Mouse (Mus musculus) liver, embryonic 12.5 days (tissue): ENCODE results near the gene Ece1. TPM values are rescaled to one million over a fixed set of nuclear protein-coding genes. Genes with fewer than 3 reads are reported as not detected.

Experiments
- ATAC-seq: fragments of 200-750 bp; cut with Nextera tagmentation; 2 replicates; pipeline ENCODE4 v1.8.0; 2017; ENCODE audit warnings: moderate number of reproducible peaks, mild to moderate bottlenecking, moderate library complexity
- H3K27ac ChIP-seq: fragments of 300-500 bp; sonication (generic); 2 replicates; pipeline ENCODE4 v1.5.1; 2016; ENCODE audit warnings: mild to moderate bottlenecking
- H3K27me3 ChIP-seq: fragments of 300-500 bp; sonication (generic); replicated peaks from 2 replicates; pipeline ENCODE4 v1.6.1; 2016; ENCODE audit warnings: mild to moderate bottlenecking, moderate library complexity
- H3K36me3 ChIP-seq: fragments of 300-500 bp; sonication (generic); 2 replicates; pipeline ENCODE4 v1.6.1; 2016; ENCODE audit warnings: mild to moderate bottlenecking, moderate library complexity
- H3K4me1 ChIP-seq: fragments of 300-500 bp; sonication (generic); 2 replicates; pipeline ENCODE4 v1.6.1; 2016
- H3K4me2 ChIP-seq: fragments of 300-500 bp; sonication (generic); 2 replicates; pipeline ENCODE4 v1.6.1; 2016; ENCODE audit warnings: mild to moderate bottlenecking, moderate library complexity
- H3K4me3 ChIP-seq: fragments of 300-500 bp; sonication (generic); 2 replicates; pipeline ENCODE4 v1.5.1; 2016; ENCODE audit warnings: mild to moderate bottlenecking, moderate library complexity
- H3K9ac ChIP-seq: fragments of 300-500 bp; sonication (generic); 2 replicates; pipeline ENCODE4 v1.6.1; 2016; ENCODE audit warnings: mild to moderate bottlenecking, moderate library complexity
- H3K9me3 ChIP-seq: fragments of 300-500 bp; sonication (generic); replicated peaks from 2 replicates; pipeline ENCODE4 v1.6.1; 2016; ENCODE audit warnings: mild to moderate bottlenecking, moderate library complexity
- WGBS: fragments of 180-500 bp; shearing (Covaris S2); methylation state at CpG from one replicate; pipeline ENCODE4 v1.1.7; 2016; ENCODE audit not compliant: insufficient replicate concordance; 5-methylcytosine and 5-hydroxymethylcytosine counted together
- polyA plus RNA-seq: library from polyadenylated mRNA; unstranded; fragments of >200 nt; fragmentation: Nextera tagmentation; extraction: Ambion mirVana; gene quantifications from 2 replicates; pipeline ENCODE4 v1.2.1, GENCODE M21; 2016

Gene Ece1
- polyA plus RNA-seq, 1 experiment from 2014 or later = 17.8 TPM

DNA sequence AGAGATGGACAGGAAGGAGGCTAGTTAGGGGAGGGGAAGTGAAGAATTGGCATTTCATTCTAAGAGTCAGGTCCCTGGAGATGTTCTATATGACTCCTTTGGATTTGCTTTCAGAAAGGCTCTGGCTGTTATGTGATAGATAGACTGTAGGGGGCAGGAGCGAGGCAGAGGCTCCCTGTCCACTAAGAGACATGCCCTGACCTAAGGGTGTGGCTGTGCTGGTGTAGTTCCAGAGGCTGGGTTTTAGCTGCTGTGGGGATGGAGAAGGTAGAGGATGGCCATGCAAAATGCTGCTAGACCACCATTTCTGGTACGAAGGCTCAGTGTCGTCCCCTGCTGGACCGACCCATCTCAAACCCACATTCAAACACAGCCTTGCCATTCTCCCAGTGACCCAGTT lies 8.9 kb downstream of the Ece1 start:
- WGBS = 53% methylated on average over 4 of the region's 4 CpGs
- Histone ChIP-seq H3K9me3 (no peaks in the 10 kb centered on the region), H3K27me3 (peaks cover 53% of the 10 kb centered on the region), H3K4me2 (no peak overlapping the region), H3K27ac (no peak overlapping the region), H3K9ac (no peak overlapping the region), H3K36me3 (no peaks in the 10 kb centered on the region), H3K4me1 (peaks cover 81% of the 10 kb centered on the region), H3K4me3 (no peak overlapping the region)
- ATAC-seq = no peak

DNA sequence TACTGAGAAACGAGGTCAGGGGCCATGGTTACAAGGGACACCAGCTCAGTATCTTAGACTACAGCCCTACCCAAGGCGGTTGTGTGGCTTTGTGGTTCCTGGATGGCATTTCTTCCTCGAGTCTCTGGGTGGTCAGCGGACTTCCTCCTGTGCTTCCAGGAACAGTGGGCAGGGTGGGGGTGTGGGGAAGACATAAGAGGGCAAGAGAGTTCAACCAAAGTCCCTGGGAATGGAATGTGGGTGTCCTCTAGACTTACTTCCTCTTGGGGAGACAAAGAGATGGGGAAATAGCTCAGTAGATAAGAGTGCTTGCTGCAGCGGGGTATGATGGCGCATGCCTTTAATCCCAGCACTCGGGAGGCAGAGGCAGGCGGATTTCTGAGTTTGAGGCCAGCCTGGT lies 9.4 kb downstream of the Ece1 start:
- H3K4me2 ChIP-seq = no peak overlapping the region
- no peak for ATAC-seq
- no peak overlapping the region for H3K4me3 ChIP-seq
- no peaks in the 10 kb centered on the region for H3K36me3 ChIP-seq
- no peak overlapping the region for H3K27ac ChIP-seq
- H3K9ac ChIP-seq = no peak overlapping the region
- H3K9me3 ChIP-seq = no peaks in the 10 kb centered on the region
- H3K4me1 ChIP-seq = peaks cover 76% of the 10 kb centered on the region
- H3K27me3 ChIP-seq = peaks cover 52% of the 10 kb centered on the region
- WGBS = 23% methylated on average over 8 of the region's 8 CpGs

DNA sequence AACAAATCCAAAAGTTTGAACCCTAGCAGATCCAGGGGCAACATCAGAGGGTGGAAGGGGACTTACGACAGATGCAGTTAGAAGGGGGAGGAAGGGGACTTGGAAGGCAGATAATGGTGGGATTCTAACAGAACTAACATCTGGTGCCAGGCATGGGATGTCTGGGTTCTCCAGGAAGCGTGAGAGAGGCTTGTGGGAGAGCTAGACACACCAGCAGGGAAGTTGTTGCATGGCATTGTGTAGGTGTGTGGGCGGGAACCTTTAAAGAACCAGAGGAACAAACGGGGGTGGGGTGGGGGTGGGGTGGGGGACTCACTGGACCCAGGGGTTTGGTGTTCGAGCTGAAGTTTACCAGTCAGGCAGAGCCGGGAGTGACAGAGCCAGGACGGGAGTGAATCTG lies 12.3 kb downstream of the Ece1 start:
- H3K4me2 ChIP-seq = no peak overlapping the region
- H3K4me1 ChIP-seq = peaks cover 62% of the 10 kb centered on the region
- no peak for ATAC-seq
- no peak overlapping the region for H3K4me3 ChIP-seq
- H3K9ac ChIP-seq = no peak overlapping the region
- H3K36me3 ChIP-seq = no peaks in the 10 kb centered on the region
- no peak overlapping the region for H3K27ac ChIP-seq
- H3K27me3 ChIP-seq = peaks cover 40% of the 10 kb centered on the region
- H3K9me3 ChIP-seq = no peaks in the 10 kb centered on the region
- WGBS = 15% methylated on average over 7 of the region's 7 CpGs

DNA sequence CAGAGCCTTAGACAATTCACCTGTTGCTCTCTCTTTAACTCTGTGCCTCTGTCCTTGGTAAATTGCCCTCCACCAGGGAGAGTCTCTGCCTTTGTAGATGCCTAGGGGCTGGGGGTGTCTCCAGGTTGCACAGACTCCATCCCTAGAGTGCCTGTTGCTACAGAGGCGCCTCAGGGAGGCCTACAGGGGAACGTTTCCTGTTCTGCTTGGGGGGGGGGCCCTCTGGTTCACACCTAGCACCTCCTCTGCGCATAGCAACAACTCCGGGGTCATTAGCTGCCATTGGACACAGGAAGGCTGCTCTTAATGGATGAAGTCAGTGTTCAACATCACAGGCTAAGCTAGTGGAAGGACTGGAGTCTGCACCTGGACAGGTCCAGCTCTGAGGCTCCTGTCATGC lies 12.8 kb downstream of the Ece1 start:
- Histone ChIP-seq H3K27me3 (peaks cover 40% of the 10 kb centered on the region), H3K36me3 (no peaks in the 10 kb centered on the region), H3K27ac (no peak overlapping the region), H3K9me3 (no peaks in the 10 kb centered on the region), H3K9ac (no peak overlapping the region), H3K4me2 (no peak overlapping the region), H3K4me1 (peaks cover 57% of the 10 kb centered on the region), H3K4me3 (no peak overlapping the region)
- ATAC-seq = no peak
- 35% methylated on average over 4 of the region's 4 CpGs for WGBS

DNA sequence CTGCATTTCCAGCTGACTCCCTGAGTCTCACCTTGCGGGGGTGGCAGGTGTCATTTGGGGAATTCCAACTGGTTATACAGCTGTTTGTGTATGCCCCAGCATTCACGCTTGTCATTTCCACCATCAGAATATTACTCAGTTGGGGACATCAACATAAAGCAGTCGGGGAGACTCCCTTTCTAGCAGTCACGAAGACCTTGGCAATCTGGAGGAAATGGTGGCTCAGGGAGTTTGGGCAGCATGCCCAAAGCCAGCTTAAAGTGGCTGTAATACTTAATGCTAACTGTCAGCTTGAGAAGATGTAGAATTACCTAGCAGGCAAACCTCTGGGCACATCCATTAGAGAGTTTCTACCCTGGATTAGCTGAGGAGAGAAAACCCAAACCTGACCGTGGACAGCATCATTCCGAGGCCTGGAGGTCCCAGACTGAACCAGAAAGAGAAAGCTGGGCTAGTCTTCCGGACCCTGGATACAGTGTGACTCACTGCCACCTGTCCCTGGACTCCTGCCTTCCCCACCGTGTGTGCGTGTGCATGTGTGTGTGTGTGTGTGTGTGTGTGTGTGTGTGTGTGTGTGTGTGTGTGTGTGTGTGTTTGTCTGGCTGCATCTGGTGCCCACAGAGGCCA lies 13.5 kb downstream of the Ece1 start:
- Histone ChIP-seq H3K27me3 (peaks cover 40% of the 10 kb centered on the region), H3K9ac (no peak overlapping the region), H3K9me3 (no peaks in the 10 kb centered on the region), H3K4me2 (no peak overlapping the region), H3K4me1 (peaks cover 50% of the 10 kb centered on the region), H3K4me3 (no peak overlapping the region), H3K36me3 (no peaks in the 10 kb centered on the region), H3K27ac (no peak overlapping the region)
- ATAC-seq = no peak
- WGBS = 64% methylated on average over 9 of the region's 9 CpGs

DNA sequence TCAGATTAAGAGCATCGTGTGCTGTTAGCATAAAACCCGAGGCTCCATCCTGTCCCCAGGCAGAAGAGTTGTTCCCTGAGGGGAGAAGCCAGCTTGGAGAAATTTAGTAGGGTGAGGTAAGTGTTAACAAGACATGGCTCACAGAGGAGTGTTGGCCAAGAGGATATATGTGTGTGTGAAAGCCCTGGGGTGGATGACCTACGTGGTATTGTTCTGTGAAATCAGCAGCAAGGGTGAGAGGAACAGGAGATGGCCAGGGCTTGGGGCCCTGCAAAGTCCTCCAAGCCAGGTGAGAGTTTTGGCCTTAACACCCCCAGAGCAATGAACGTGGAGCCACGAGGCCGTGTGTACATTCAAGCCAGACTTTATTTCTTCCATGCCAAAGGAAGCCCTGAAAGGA lies 14.8 kb downstream of the Ece1 start:
- WGBS = 54% methylated on average over 6 of the region's 6 CpGs
- Histone ChIP-seq H3K4me1 (peaks cover 50% of the 10 kb centered on the region), H3K27ac (no peak overlapping the region), H3K27me3 (peaks cover 40% of the 10 kb centered on the region), H3K4me2 (no peak overlapping the region), H3K36me3 (no peaks in the 10 kb centered on the region), H3K9me3 (no peaks in the 10 kb centered on the region), H3K4me3 (no peak overlapping the region), H3K9ac (no peak overlapping the region)
- ATAC-seq = no peak

DNA sequence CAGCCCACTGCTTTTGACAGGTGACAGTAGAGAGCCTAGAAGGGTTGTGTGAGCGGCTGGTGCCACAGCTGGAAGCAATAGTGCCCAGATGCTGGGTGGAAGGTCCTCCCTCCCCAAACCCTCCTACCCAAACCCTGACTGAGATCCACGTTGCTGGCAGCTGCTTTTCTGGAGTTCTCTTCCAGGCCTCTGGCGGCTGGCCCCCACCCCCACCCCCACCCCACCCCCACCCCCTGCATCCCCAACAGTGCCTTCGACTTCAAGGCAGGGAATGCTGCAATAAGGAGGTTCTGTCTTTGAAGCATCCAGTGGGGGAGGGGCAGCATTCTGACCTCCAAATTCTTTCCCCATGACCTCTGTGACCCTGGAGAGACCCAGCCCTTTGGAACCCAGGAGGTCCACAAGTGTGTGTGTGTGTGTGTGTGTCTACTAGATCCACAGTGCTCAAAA lies 15.4 kb downstream of the Ece1 start:
- Histone ChIP-seq H3K27ac (no peak overlapping the region), H3K4me1 (peaks cover 47% of the 10 kb centered on the region), H3K27me3 (peaks cover 35% of the 10 kb centered on the region), H3K4me2 (no peak overlapping the region), H3K9ac (no peak overlapping the region), H3K4me3 (no peak overlapping the region), H3K9me3 (no peaks in the 10 kb centered on the region), H3K36me3 (no peaks in the 10 kb centered on the region)
- WGBS = 38% methylated on average over 4 of the region's 4 CpGs
- ATAC-seq = no peak

DNA sequence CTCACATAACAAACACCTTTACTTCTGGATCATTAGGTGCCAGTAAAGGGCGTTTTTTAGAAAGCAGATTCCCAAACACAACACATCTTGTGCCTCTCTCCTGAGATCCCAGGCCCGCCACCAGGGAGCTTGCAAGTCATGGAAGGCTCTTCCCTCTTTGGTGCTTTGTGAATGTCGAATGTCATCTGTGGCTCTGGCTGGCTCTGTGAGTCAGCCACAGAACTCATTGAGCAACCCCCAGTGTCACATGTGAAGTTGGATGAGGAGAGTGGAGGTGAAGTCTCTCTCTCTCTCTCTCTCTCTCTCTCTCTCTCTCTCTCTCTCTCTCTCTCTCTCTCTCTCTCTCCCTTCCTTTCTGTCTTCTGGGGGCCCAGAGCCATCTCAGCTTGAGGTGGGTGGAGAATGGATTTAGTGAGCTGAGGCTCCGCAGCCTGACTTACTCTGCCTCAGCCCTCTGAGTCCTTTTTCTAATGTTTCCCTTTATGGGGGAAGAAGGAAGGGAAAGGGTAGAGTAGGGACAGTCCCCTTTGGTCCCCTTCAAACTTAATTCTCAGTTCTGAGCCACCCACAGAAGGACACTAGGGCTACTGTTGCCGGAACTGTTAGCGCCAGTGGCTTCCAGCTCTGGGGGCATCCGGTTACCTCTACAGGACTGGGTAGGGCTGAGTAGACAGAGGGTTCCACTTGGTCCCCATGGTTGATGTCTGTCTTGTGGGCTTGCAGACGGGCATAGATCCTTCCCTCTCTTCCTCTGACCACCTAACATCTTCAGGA lies 17.5 kb downstream of the Ece1 start:
- Histone ChIP-seq H3K27me3 (peaks cover 18% of the 10 kb centered on the region; the same call in 1 of the 2 replicates), H3K27ac (no peak overlapping the region), H3K4me1 (peaks cover 42% of the 10 kb centered on the region), H3K4me3 (no peak overlapping the region), H3K9me3 (no peaks in the 10 kb centered on the region), H3K36me3 (no peaks in the 10 kb centered on the region), H3K9ac (no peak overlapping the region), H3K4me2 (no peak overlapping the region)
- no peak for ATAC-seq
- WGBS = 65% methylated on average over 8 of the region's 8 CpGs

DNA sequence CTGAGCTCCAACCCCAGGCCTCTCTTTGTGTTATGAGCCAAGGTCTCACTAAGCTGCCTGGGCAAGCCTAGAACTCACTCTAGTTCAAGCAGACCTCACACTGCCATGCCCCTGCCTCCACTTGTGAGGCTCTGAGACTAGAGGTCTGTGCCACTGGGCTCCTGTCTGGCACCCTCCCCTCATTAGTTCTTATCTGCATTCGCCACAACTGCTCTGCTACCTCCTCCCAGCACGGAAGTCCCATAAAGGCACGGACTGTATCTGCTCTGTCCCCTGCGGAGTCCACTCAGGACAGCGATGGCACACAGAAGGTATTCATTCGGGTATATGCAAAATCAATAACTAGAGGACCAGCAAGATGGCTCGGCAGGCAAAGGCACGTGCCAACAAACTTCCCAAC lies 19.4 kb downstream of the Ece1 start:
- WGBS = 55% methylated on average over 8 of the region's 8 CpGs
- peak; percentile 83 for ATAC-seq
- H3K4me2 ChIP-seq = no peak overlapping the region

DNA sequence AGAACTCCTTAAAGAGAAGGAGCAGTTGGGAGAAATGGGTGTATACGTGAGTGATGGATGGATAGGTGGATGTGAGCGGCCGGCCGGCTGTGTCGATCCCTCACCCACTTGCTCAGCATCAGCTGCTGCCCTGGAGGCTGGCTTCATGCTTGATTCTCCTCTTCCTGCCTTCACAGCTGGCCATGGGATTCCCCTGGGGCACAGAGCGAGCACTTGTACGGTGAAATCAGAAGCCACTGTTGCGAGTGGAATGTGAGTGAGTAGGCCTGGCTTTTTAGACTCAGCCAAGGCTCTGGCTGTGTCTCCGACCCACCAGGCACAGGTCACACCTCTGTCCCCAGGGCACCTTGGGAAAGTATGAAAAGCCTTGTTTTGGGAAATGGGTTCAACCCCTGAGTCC lies 20.6 kb downstream of the Ece1 start:
- no peak for ATAC-seq
- H3K4me1 ChIP-seq = peaks cover 37% of the 10 kb centered on the region
- no peak overlapping the region for H3K4me3 ChIP-seq
- H3K27ac ChIP-seq = no peak overlapping the region
- H3K36me3 ChIP-seq = no peaks in the 10 kb centered on the region
- no peaks in the 10 kb centered on the region for H3K9me3 ChIP-seq
- H3K4me2 ChIP-seq = no peak overlapping the region
- 86% methylated on average over 9 of the region's 9 CpGs for WGBS
- H3K9ac ChIP-seq = no peak overlapping the region
- no peaks in the 10 kb centered on the region for H3K27me3 ChIP-seq

More for the DNA sequence above, 19.4 kb downstream of the Ece1 start:
- Histone ChIP-seq H3K4me1 (peaks cover 35% of the 10 kb centered on the region), H3K9me3 (no peaks in the 10 kb centered on the region), H3K27ac (no peak overlapping the region), H3K4me3 (no peak overlapping the region), H3K27me3 (no peaks in the 10 kb centered on the region), H3K9ac (no peak overlapping the region), H3K36me3 (no peaks in the 10 kb centered on the region)

DNA sequence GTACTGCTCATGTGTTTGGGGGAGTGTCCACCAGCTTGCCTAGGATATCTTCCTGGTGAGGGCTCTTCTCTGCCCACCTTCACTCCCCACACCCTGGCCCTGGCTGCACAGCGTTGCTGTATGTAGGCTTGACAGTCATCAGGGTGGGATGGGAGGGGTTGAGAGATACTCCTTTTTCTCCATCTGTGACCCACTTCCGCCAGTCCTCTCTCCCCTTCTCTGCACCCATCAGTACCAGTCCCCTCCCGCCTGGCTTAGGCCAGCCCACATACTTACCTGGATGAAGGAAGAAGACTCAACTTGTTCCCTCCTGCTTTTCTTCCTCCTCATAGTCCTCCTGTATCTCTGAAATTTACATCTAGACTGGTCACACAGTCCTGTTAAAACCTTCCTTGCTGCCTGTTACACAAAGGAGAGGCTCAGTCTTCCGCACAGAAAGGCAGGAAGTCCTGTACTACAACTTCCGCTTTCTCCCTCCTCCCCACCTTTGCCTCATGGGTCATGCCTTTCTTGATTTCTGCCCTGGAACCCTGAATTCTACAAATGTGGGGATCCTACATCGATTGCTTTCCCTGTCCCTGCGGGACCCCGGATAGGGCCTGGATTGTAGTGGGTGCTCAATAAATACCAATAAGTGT lies 21.6 kb downstream of the Ece1 start:
- H3K4me2 ChIP-seq = no peak overlapping the region
- no peak for ATAC-seq
- WGBS = 67% methylated on average over 8 of the region's 8 CpGs
- H3K9me3 ChIP-seq = no peaks in the 10 kb centered on the region
- no peaks in the 10 kb centered on the region for H3K36me3 ChIP-seq
- no peak overlapping the region for H3K27ac ChIP-seq
- H3K4me3 ChIP-seq = no peak overlapping the region
- peaks cover 43% of the 10 kb centered on the region for H3K4me1 ChIP-seq
- H3K9ac ChIP-seq = no peak overlapping the region
- H3K27me3 ChIP-seq = no peaks in the 10 kb centered on the region

DNA sequence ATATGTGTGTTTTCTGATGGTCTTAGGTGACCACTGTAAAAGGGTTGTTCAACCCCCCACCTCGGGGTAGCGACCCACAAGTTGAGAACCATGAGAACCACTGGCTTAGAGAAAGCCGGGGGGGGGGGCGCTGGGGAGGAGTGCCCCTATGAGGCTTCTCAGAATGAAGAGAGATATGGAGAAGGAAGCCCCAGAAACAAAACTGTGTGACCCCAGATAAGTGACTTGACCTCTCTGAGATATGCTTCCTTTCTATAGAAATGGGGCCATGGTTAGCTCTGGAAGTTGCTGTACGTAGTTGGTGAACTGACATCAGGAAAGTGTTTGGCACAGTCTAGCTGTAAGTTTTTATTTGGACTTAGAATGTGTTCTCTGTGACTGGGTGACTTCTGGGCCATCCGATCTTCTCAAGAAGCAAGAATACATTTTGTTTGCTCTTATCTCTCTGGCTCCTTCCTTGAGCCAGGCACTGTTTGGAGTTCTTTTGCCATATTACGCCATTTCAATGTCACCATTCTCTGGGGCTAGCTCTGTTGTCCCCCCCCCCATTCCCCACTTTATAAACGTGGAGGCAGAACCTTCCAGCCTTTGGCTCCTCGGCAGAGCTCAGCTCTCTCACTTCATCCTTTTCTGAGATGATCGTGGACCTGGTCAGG lies 25.4 kb downstream of the Ece1 start:
- peak; percentile 58; the same call in 1 of the 2 replicates for ATAC-seq
- WGBS = 48% methylated on average over 9 of the region's 10 CpGs
- peaks cover 33% of the 10 kb centered on the region for H3K4me1 ChIP-seq
- H3K4me2 ChIP-seq = peak overlapping the region; percentile 24; the same call in 1 of the 2 replicates
- H3K27ac ChIP-seq = no peak overlapping the region
- no peaks in the 10 kb centered on the region; the same call in 1 of the 2 replicates for H3K27me3 ChIP-seq
- H3K36me3 ChIP-seq = no peaks in the 10 kb centered on the region
- H3K9ac ChIP-seq = no peak overlapping the region; the same call in 1 of the 2 replicates
- H3K9me3 ChIP-seq = no peaks in the 10 kb centered on the region
- H3K4me3 ChIP-seq = no peak overlapping the region
